Mouse (Mus musculus): ENCODE measurements around the gene Brinp1. TPM values are rescaled to one million over a fixed set of nuclear protein-coding genes. Genes with fewer than 3 reads are reported as not detected.
A peak's percentile ranks its signal among the peaks of the same experiment; 100 is the strongest.
"Not testable (repeated sequence)": the region's sequence is repeated elsewhere in the genome, so short reads cannot be mapped to it uniquely, and the experiment has no call there.

The Brinp1 gene
- polyA plus RNA-seq, 1 experiment from 2014 or later = 10.8 TPM

DNA sequence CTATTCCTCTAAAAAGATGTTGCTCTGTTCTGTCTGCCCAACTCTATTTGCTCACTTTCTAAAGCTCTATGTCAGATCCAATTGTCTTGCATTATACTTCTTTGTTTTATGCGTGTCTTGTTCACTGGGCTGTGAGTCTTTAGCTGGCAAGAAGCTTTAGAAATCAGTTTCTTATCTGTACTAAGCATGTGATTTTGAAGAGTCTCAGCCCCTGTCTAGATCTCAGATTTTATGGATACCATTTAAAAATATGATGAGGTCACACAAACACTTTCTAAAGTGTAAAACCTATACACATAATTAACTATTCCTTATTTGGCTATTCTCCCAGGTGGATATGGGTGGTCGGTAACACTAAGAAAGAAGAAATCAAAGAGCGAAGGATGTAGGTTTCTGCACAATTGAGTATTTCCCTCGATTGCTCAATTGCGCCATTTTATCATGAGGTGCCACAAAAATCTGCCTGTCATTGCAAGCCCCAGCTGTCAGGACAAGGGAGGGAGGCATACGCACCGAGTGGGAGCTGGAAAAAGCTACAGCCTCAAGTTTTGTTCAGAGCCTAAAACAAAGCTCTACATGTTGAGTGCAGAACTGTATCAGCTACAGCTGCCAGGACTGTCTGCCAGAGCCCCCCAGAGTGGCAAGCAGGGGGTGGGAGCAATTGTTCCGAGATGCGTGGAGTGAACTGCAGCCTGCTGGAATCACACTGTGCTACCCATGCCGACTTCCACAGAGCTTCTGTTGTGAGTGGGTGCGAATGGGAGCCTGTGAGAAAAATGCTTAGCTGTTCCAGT lies 47.6 kb downstream of the Brinp1 start:
- 73% methylated on average over 11 of the region's 11 CpGs for WGBS
- H3K36me3 ChIP-seq = no peaks in the 10 kb centered on the region
- no peak overlapping the region for H3K4me3 ChIP-seq
- DNase-seq (ENCODE audit: low spot score) = no peak
- H3K27ac ChIP-seq = no peak overlapping the region
- H3K4me1 ChIP-seq (replicated peaks) = 0 out of 2 replicates have a peak, but pooled peaks cover 4% of the 10 kb centered on the region
- H3K27me3 ChIP-seq (ENCODE audit: insufficient read depth, poor library complexity, severe bottlenecking) = no peaks in the 10 kb centered on the region
- no peaks in the 10 kb centered on the region for H3K9me3 ChIP-seq

GRCm38 (mm10) chr4:68890526-68890925 lies 63.7 kb downstream of the Brinp1 start:
- WGBS = 90% methylated on average over 4 of the region's 4 CpGs
- Histone ChIP-seq H3K27me3 (ENCODE audit: insufficient read depth, poor library complexity, severe bottlenecking) (no peaks in the 10 kb centered on the region), H3K9me3 (no peaks in the 10 kb centered on the region), H3K4me1 (replicated peaks) (no peaks in the 10 kb centered on the region), H3K36me3 (no peaks in the 10 kb centered on the region), H3K27ac (no peak overlapping the region), H3K4me3 (no peak overlapping the region)
- no peak for DNase-seq (ENCODE audit: low spot score)

- WGBS = 93% methylated on average over 2 of the region's 2 CpGs
- H3K4me1 ChIP-seq (replicated peaks) = no peaks in the 10 kb centered on the region
- H3K36me3 ChIP-seq = no peaks in the 10 kb centered on the region
- H3K27me3 ChIP-seq (ENCODE audit: insufficient read depth, poor library complexity, severe bottlenecking) = no peaks in the 10 kb centered on the region
- no peak overlapping the region for H3K27ac ChIP-seq
- H3K4me3 ChIP-seq = no peak overlapping the region
- no peak for DNase-seq (ENCODE audit: low spot score)
- H3K9me3 ChIP-seq = no peaks in the 10 kb centered on the region
Measured at GRCm38 (mm10) chr4:68886276-68886675, 67.9 kb downstream of the Brinp1 start.

DNA sequence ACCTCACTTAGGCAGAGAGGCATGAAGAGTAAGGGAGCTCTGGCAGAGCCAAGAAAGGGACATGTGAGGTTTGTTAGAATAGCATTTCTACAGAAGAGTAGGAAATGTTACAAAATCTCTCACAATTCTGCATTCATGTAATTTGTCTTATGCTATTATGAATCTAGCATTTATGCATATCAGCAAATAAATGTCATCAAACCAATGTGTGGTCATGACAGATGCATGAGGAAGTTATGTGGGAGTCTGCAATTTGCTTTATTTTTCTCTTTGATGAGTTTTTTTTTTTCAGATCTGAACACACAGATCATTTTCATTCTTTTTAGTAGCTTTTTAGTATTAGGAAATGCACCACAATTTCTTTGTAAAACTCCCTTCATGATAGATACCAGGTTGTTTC lies 82.2 kb downstream of the Brinp1 start:
- no peaks in the 10 kb centered on the region for H3K9me3 ChIP-seq
- H3K4me1 ChIP-seq (replicated peaks) = no peaks in the 10 kb centered on the region
- no peak overlapping the region for H3K27ac ChIP-seq
- no peaks in the 10 kb centered on the region for H3K27me3 ChIP-seq (ENCODE audit: insufficient read depth, poor library complexity, severe bottlenecking)
- no peak for DNase-seq (ENCODE audit: low spot score)
- no peak overlapping the region for H3K4me3 ChIP-seq
- H3K36me3 ChIP-seq = no peaks in the 10 kb centered on the region

GRCm38 (mm10) chr4:68865135-68865767 lies 88.9 kb downstream of the Brinp1 start:
- DNase-seq (ENCODE audit: low spot score) = no peak
- no peaks in the 10 kb centered on the region for H3K36me3 ChIP-seq
- no peak overlapping the region for H3K4me3 ChIP-seq
- no peaks in the 10 kb centered on the region for H3K27me3 ChIP-seq (ENCODE audit: insufficient read depth, poor library complexity, severe bottlenecking)
- H3K4me1 ChIP-seq (replicated peaks) = no peaks in the 10 kb centered on the region
- no peak overlapping the region for H3K27ac ChIP-seq
- H3K9me3 ChIP-seq = no peaks in the 10 kb centered on the region
- WGBS = 77% methylated on average over 4 of the region's 4 CpGs

DNA sequence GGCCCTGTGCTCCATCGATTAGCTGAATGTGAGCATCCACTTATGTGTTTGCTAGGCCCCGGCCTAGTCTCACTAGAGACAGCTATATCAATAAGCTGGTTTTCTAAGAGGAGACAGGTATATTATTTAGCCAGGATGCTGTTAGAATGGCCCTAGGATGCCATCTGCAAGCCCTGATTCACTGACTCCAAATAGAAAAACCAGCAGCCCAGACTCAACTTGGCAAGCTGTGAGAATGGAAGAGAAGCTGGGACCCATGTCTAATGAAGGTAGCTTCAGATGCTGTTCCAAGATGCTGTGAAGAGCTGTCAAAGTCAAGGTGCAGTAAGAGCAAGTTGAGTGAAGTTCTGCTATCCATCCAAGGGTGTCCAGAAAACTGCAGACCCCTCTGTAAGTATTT lies 89.5 kb downstream of the Brinp1 start:
- H3K27me3 ChIP-seq (ENCODE audit: insufficient read depth, poor library complexity, severe bottlenecking) = no peaks in the 10 kb centered on the region
- no peaks in the 10 kb centered on the region for H3K4me1 ChIP-seq (replicated peaks)
- WGBS = 98% methylated on average over 2 of the region's 2 CpGs
- no peaks in the 10 kb centered on the region for H3K36me3 ChIP-seq
- no peaks in the 10 kb centered on the region for H3K9me3 ChIP-seq
- H3K27ac ChIP-seq = no peak overlapping the region
- DNase-seq (ENCODE audit: low spot score) = no peak
- no peak overlapping the region for H3K4me3 ChIP-seq

DNA sequence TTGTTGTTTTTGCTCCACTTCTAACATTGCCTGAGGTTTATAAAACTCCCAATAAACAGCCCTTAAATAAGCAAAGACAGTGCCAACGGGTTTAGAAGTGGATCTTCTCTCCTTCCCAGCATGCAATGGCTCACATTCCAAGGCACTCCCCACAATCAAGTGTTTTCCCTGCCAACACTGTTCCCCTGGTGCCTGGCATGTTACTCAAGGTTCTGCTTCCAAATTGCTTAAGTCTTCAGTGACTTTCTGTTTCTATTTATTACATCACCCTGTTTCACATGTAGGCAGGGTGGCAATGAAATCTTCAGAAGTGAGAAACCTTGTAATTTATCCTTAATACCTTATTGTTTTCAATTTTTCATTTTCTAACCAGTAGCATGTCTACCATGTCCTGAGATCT lies 97.3 kb downstream of the Brinp1 start:
- H3K36me3 ChIP-seq = no peaks in the 10 kb centered on the region
- H3K27me3 ChIP-seq (ENCODE audit: insufficient read depth, poor library complexity, severe bottlenecking) = no peaks in the 10 kb centered on the region
- no peaks in the 10 kb centered on the region for H3K9me3 ChIP-seq
- H3K4me3 ChIP-seq = no peak overlapping the region
- no peak for DNase-seq (ENCODE audit: low spot score)
- H3K4me1 ChIP-seq (replicated peaks) = no peaks in the 10 kb centered on the region
- no peak overlapping the region for H3K27ac ChIP-seq
- WGBS = 55% methylated on average over 1 of the region's 1 CpGs

GRCm38 (mm10) chr4:68849671-68850070 lies 104.5 kb downstream of the Brinp1 start:
- H3K27me3 ChIP-seq (ENCODE audit: insufficient read depth, poor library complexity, severe bottlenecking) = no peaks in the 10 kb centered on the region
- no peak overlapping the region for H3K4me3 ChIP-seq
- H3K9me3 ChIP-seq = no peaks in the 10 kb centered on the region
- no peak for DNase-seq (ENCODE audit: low spot score)
- no peaks in the 10 kb centered on the region for H3K4me1 ChIP-seq (replicated peaks)
- H3K36me3 ChIP-seq = no peaks in the 10 kb centered on the region
- H3K27ac ChIP-seq = no peak overlapping the region
- 76% methylated on average over 3 of the region's 3 CpGs for WGBS

DNA sequence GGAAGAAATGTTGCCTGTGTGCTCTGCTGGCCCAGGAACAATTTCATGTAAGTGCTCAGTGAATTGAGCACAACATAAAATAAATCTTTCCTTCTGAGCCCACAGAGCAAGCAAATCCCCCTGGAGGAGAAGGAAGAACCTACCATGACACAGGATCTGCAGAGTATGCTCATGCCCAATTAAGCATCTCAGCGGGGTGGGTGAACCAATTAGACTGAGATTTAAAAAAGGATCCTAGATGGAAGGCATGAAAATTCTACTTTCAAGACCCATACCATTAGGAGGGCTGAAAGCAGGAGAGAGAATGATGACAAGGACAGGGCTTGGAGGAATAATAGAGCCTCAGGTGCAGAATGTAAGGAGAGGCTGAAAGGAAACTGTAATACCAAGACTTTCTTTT lies 107.2 kb downstream of the Brinp1 start:
- DNase-seq (ENCODE audit: low spot score) = no peak
- Histone ChIP-seq H3K27ac (no peak overlapping the region), H3K9me3 (no peaks in the 10 kb centered on the region), H3K27me3 (ENCODE audit: insufficient read depth, poor library complexity, severe bottlenecking) (no peaks in the 10 kb centered on the region), H3K36me3 (no peaks in the 10 kb centered on the region), H3K4me3 (no peak overlapping the region), H3K4me1 (replicated peaks) (no peaks in the 10 kb centered on the region)
- 79% methylated on average over 1 of the region's 1 CpGs for WGBS

DNA sequence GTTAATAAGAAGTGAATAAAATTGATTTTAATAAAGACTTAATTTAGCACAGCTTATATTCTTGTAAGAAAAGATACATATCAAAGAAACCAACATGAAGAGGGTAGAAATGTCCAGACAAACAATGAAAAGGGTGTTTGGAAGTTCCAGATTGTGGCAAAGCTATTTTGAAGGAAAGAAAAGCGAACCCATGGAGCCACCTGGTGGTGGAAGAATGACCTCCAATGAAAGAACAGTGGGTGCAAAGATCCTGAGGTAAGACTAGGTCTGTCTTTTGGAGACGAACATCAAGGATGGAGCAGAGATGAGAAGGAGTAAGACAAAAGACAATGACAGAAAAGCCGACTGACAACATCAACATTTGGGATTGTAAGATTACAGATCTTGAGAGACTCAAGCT lies 108.2 kb downstream of the Brinp1 start:
- Histone ChIP-seq H3K27ac (no peak overlapping the region), H3K9me3 (no peaks in the 10 kb centered on the region), H3K27me3 (ENCODE audit: insufficient read depth, poor library complexity, severe bottlenecking) (no peaks in the 10 kb centered on the region), H3K4me1 (replicated peaks) (no peaks in the 10 kb centered on the region), H3K4me3 (no peak overlapping the region), H3K36me3 (no peaks in the 10 kb centered on the region)
- DNase-seq (ENCODE audit: low spot score) = peak; percentile 14
- WGBS = 40% methylated on average over 3 of the region's 3 CpGs

DNA sequence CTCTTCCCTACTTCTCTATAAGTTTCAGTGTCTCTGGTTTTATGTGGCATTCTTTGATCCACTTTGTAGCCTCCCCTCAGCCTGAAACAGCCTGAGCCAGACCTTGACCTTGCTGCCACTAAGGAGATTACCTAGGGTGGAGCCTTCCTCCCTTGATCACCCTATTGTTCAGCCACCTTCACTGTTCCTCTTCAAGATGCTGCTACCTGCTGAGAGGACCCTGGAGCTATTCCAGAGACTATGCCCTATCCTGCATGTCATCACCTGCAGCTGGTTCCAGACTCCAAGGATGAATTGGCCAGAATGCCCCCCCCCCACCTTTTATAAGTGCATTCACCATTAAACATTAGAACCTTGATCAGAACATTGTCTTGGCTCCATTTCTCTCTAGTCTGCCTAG lies 140.2 kb downstream of the Brinp1 start:
- H3K4me1 ChIP-seq (replicated peaks); H3K27me3 ChIP-seq (ENCODE audit: insufficient read depth, poor library complexity, severe bottlenecking); DNase-seq (ENCODE audit: low spot score); H3K9me3 ChIP-seq; H3K4me3 ChIP-seq; H3K36me3 ChIP-seq; H3K27ac ChIP-seq: not testable (repeated sequence)

- Histone ChIP-seq H3K36me3 (no peaks in the 10 kb centered on the region), H3K4me3 (no peak overlapping the region), H3K27ac (no peak overlapping the region), H3K27me3 (ENCODE audit: insufficient read depth, poor library complexity, severe bottlenecking) (no peaks in the 10 kb centered on the region), H3K4me1 (replicated peaks) (no peaks in the 10 kb centered on the region), H3K9me3 (no peaks in the 10 kb centered on the region)
- WGBS = 77% methylated on average over 3 of the region's 3 CpGs
- DNase-seq (ENCODE audit: low spot score) = no peak
Measured at GRCm38 (mm10) chr4:68806502-68806901, 147.7 kb downstream of the Brinp1 start.

DNA sequence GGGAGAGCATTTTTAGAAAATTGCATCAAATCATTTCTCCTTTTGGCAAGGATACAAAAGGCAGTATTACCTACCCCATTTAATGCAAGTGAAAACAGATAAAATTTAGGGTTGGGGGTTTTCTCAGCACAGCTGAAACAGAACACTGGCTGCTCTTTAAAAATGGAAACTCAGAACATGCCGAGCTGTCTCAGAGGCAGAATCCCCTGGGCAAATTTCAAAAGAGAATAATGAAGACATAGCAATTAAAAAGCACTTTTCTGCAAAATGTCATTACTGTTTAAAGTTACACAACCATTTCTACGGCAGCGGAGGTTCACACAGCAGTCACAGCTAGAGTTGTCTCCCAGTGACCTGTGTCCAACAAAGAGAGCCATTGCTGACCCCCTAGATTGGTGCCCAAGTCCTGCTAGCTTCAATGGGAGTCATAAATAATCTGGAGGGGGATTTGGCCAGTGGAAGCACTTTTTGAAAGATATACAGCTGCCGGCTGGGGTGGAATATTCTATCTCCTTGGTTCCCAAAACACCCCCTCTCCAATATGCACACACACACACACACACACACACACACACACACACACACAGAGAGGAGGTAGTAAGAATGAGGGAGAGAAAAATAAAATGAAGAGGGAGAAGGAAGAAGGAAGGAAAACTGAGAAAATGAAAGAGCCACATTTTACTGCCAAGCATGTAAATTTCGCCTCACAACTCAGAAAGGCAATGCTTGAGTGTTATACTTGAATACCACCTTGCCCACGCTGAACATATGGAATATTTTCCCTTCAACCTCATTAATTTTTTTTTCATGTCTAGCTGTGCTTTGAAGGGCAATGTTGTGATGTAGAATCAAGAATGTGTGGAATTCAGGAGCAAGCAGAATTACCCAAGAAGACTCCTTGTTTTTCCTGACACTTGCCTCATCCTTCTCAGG lies 152.0 kb downstream of the Brinp1 start:
- WGBS = 83% methylated on average over 6 of the region's 6 CpGs
- Histone ChIP-seq H3K27ac (no peak overlapping the region), H3K4me3 (no peak overlapping the region), H3K27me3 (ENCODE audit: insufficient read depth, poor library complexity, severe bottlenecking) (no peaks in the 10 kb centered on the region), H3K36me3 (no peaks in the 10 kb centered on the region), H3K4me1 (replicated peaks) (no peaks in the 10 kb centered on the region), H3K9me3 (no peaks in the 10 kb centered on the region)
- DNase-seq (ENCODE audit: low spot score) = no peak

All from hindbrain, embryonic 10.5 days (tissue).